Mouse (Mus musculus) cerebellum, adult 18-20 months (tissue): ENCODE measurements at regions not wholly inside any gene's neighbourhood (a gene's known extent, or its start where the extent isn't known, plus 50 kb on each side); places are given as distances from the start of the nearest gene placed in this dataset.

Source experiments
- DNase-seq, 2 experiments: peaks; one replicate each; pipeline ENCODE4 v3.0.0; 2021

- DNase-seq: no peak
Observed at GRCm38 (mm10) chr6:100094653-100095217, 192.6 kb downstream of the Rybp start.

- no peak for DNase-seq
Observed at GRCm38 (mm10) chr6:100092870-100093269, 194.4 kb downstream of the Rybp start.

GRCm38 (mm10) chr6:100091815-100092214 is 195.5 kb downstream of the Rybp start:
- DNase-seq: no peak

GRCm38 (mm10) chr6:100088576-100088975 is 198.7 kb downstream of the Rybp start:
- DNase-seq: no peak

- no peak for DNase-seq
Observed at GRCm38 (mm10) chr6:100086807-100087206, 200.5 kb downstream of the Rybp start.

- no peak for DNase-seq
Observed at GRCm38 (mm10) chr6:100085981-100086380, 201.3 kb downstream of the Rybp start.

GRCm38 (mm10) chr6:100083868-100084477 is 203.3 kb downstream of the Rybp start:
- no peak for DNase-seq

GRCm38 (mm10) chr6:100083127-100083526 is 204.2 kb downstream of the Rybp start:
- DNase-seq: no peak

- peak in 1 of 2 experiments; percentile 11 for DNase-seq
Observed at GRCm38 (mm10) chr6:100074672-100075335, 212.5 kb downstream of the Rybp start.

- DNase-seq: peak; percentile 16 to 22
Observed at GRCm38 (mm10) chr6:100072261-100072968, 214.9 kb downstream of the Rybp start.

GRCm38 (mm10) chr6:100069151-100069550 is 218.1 kb downstream of the Rybp start:
- DNase-seq: no peak

GRCm38 (mm10) chr6:100067273-100067672 is 220.0 kb downstream of the Rybp start:
- no peak for DNase-seq

- DNase-seq: no peak
Observed at GRCm38 (mm10) chr6:100065586-100065985, 221.7 kb downstream of the Rybp start.

- no peak for DNase-seq
Observed at GRCm38 (mm10) chr6:100062961-100063360, 224.3 kb downstream of the Rybp start.

- DNase-seq: peak; percentile 41 to 47
Observed at GRCm38 (mm10) chr6:100059803-100060202, 227.5 kb downstream of the Rybp start.

- DNase-seq: no peak
Observed at GRCm38 (mm10) chr6:100055980-100056379, 231.3 kb downstream of the Rybp start.

- no peak for DNase-seq
Observed at GRCm38 (mm10) chr6:100052955-100053795, 234.1 kb downstream of the Rybp start.

- no peak for DNase-seq
Observed at GRCm38 (mm10) chr6:100052406-100052805, 234.9 kb downstream of the Rybp start.

- DNase-seq: no peak
Observed at GRCm38 (mm10) chr6:100049036-100049435, 238.2 kb downstream of the Rybp start.

- no peak for DNase-seq
Observed at GRCm38 (mm10) chr6:100046186-100046990, 240.9 kb downstream of the Rybp start.

GRCm38 (mm10) chr6:100045109-100045508 is 242.2 kb downstream of the Rybp start:
- DNase-seq: no peak

GRCm38 (mm10) chr6:100041161-100041560 is 246.1 kb downstream of the Rybp start:
- no peak for DNase-seq
